Mouse (Mus musculus): ENCODE data around the gene Eno1.

DNA sequence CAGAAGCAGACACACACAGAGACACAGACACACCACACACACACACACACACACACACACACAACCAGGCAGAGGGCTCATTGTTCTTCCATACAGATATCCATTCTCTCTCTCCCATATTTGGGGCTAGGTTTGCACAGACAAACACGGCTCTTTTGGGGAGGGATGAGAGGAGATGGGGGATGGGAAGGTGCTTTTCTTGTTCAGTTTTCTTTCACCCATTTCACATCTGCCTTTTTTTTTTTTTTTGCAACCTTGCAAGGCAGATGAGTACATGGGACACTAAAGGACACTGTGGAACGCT is 46.8 kb downstream of the Eno1 start:
- TF ChIP-seq POLR2A (IDR thresholded peaks at IDR 0.05; ENCODE audit: low read depth, low read length) (no peak), CTCF (IDR thresholded peaks at IDR 0.05; ENCODE audit: extremely low read depth, insufficient read depth, insufficient read length, insufficient replicate concordance) (no peak)
